Mouse (Mus musculus) hematopoietic stem cell, adult 5-6 weeks (primary cell): Measurements from ENCODE around the gene Taar7d. TPM values are rescaled to one million over a fixed set of nuclear protein-coding genes. Genes with fewer than 3 reads are reported as not detected.

Source experiments
- total RNA-seq: library from RNA; stranded (forward); fragments of 172-1452, 232-1000 nt; gene quantifications from 2 replicates; pipeline ENCODE4 v1.2.3, GENCODE M21; 2017

The Taar7d gene
- total RNA-seq, 1 experiment from 2014 or later = not detected

Other genes starting within 250 kb of the Taar7d start
- gene Rps12, start 239.9 kb upstream of the Taar7d start, total RNA-seq = 1,082 and 2,100 TPM in 2 replicates
- 1.2 and 2.4 TPM in 2 replicates for gene Slc18b1, start 230.2 kb upstream of the Taar7d start, total RNA-seq
- gene Vnn3, start 175.8 kb upstream of the Taar7d start, total RNA-seq = 1.0 TPM in 1 of 2 replicates, not detected in the other
- gene Vnn1, start 132.5 kb upstream of the Taar7d start, total RNA-seq = 2.7 and 2.9 TPM in 2 replicates
- gene Taar1, start 106.9 kb upstream of the Taar7d start, total RNA-seq = not detected in 2 replicates
- gene Taar2, start 88.7 kb upstream of the Taar7d start, total RNA-seq = not detected in 2 replicates
- gene Taar3, start 77.7 kb upstream of the Taar7d start, total RNA-seq = not detected in 2 replicates
- gene Taar4, start 66.7 kb upstream of the Taar7d start, total RNA-seq = not detected in 2 replicates
- gene Taar5, start 56.5 kb upstream of the Taar7d start, total RNA-seq = not detected in 2 replicates
- gene Taar6, start 41.6 kb upstream of the Taar7d start, total RNA-seq = not detected in 2 replicates
- gene Taar7a, start 33.7 kb upstream of the Taar7d start, total RNA-seq = not detected in 2 replicates
- gene Taar7b, start 27.3 kb upstream of the Taar7d start, total RNA-seq = not detected in 2 replicates
- not detected in 2 replicates for gene Taar7e, start 10.4 kb downstream of the Taar7d start, total RNA-seq
- gene Taar7f, start 22.3 kb downstream of the Taar7d start, total RNA-seq = not detected in 2 replicates
- not detected in 2 replicates for gene Taar8a, start 49.3 kb downstream of the Taar7d start, total RNA-seq
- gene Taar8b, start 65.1 kb downstream of the Taar7d start, total RNA-seq = not detected in 2 replicates
- not detected in 2 replicates for gene Taar8c, start 74.7 kb downstream of the Taar7d start, total RNA-seq
- gene Taar9, start 82.3 kb downstream of the Taar7d start, total RNA-seq = not detected in 2 replicates
- 38.7 and 44.2 TPM in 2 replicates for gene Stx7, start 122.1 kb downstream of the Taar7d start, total RNA-seq
- not detected in 2 replicates for gene Moxd1, start 196.3 kb downstream of the Taar7d start, total RNA-seq